Mouse (Mus musculus) layer of hippocampus, adult 9-10 months (tissue): ENCODE measurements around the gene Mtus2.

Source experiments
- DNase-seq: peaks from one replicate; pipeline ENCODE4 v3.0.0; 2022; ENCODE audit warnings: low spot score

Mtus2 gene

GRCm38 (mm10) chr5:148344374-148344773 is 387.3 kb downstream of the Mtus2 start:
- DNase-seq: no peak

GRCm38 (mm10) chr5:148346543-148346942 is 389.4 kb downstream of the Mtus2 start:
- DNase-seq: no peak

GRCm38 (mm10) chr5:148348153-148348552 is 391.0 kb downstream of the Mtus2 start:
- DNase-seq: no peak

GRCm38 (mm10) chr5:148349327-148350011 is 392.3 kb downstream of the Mtus2 start:
- no peak for DNase-seq

- DNase-seq: no peak
Measured at GRCm38 (mm10) chr5:148353429-148353828, 396.3 kb downstream of the Mtus2 start.

- no peak for DNase-seq
Measured at GRCm38 (mm10) chr5:148354536-148354935, 397.4 kb downstream of the Mtus2 start.

- DNase-seq: no peak
Measured at GRCm38 (mm10) chr5:148355822-148356221, 398.7 kb downstream of the Mtus2 start.

DNA sequence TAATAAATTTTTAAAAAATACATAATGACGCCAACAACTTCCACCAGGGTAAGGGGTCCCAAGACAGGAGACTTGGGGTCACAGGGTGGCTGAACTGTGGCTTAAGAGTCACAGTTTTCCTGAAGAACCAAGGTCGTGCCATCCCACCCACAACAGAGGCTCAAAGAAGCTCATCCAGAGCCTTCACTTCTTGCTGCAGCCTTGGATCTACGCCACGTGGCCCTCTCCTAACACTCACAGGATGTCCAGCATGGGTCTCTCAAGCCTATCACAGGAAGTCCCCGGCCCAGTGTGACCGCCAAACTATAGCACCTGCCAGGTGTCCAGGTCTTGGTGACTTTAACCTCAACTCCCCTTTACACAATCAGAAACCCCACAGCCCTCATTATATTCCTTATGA is 400.0 kb downstream of the Mtus2 start:
- DNase-seq: no peak

- no peak for DNase-seq
Measured at GRCm38 (mm10) chr5:148359131-148359530, 402.0 kb downstream of the Mtus2 start.

DNA sequence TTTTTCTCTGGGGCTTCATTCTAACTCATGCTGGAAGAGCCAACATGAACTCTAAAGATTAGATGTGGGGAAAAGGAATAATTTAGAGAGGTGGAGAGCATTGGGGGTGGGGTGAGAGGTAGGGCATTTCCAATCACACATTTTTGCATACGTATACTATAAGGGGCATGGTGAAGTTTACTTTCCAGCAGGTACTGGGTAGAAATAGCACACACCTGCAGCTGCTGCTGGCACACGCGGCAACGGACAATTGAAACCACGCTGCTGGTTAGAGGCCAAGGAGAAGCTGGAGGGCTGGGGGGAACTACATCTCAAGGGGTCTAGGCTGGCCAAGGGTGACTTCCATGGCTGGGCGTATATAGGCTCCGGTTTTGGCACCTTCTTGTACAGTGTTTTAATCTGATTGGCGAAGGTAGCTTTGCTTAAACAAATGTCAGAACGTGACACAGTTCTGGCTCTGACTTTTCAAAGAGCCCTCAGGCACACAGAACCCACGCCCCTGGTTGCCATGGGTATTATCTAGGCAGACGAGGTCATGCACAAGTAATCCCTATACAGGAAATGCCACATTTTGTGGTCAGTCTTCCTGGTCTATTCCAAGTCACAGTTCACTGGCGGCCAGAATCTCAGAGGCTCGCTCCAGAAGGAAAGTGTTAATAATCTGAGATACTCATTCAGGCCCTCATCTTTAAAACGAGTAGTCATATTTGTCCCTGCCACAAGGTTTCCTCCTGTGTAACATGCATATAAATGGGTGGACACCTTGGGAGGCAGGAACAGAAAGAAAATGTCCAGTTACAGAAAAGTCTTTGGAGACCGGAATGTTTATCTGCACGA is 404.0 kb downstream of the Mtus2 start:
- no peak for DNase-seq

- no peak for DNase-seq
Measured at GRCm38 (mm10) chr5:148361759-148362010, 404.6 kb downstream of the Mtus2 start.

GRCm38 (mm10) chr5:148362296-148362695 is 405.2 kb downstream of the Mtus2 start:
- DNase-seq: no peak

GRCm38 (mm10) chr5:148363441-148364113 is 406.5 kb downstream of the Mtus2 start:
- DNase-seq: no peak
